Mouse (Mus musculus): ENCODE results near the gene Dedd2. TPM values are rescaled to one million over a fixed set of nuclear protein-coding genes. Genes with fewer than 3 reads are reported as not detected.

Gene Dedd2
- polyA plus RNA-seq, 1 experiment = 12.7 TPM

DNA sequence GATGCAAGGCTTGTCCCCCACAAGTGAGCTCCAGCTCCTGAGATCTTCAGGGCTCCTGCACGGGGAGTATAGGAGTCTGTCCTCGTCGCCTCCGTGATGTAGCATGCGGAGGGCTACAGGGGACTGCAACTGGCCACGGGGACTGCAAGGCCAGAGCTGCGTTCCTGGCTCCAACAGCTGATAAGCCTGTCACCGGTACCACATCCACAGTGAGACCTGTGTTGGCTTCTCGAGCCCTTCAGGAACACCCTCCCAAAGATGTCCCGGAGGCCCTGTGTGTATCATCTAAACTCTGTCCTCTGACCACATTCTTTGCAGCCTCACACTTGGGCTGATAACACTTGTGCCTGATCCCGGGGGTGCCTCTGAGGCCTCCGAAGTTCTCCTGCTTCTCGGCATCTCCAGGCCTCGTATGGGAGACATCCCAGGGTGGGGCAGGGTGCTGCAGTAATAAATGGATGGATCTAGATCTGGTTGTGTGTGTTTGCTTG is 64.2 kb downstream of the Dedd2 start:
- TF ChIP-seq POLR2A (IDR thresholded peaks at IDR 0.05; ENCODE audit: borderline replicate concordance, low read depth, low read length) = no peak
- no peak for TF ChIP-seq CTCF (IDR thresholded peaks at IDR 0.05; ENCODE audit: low read depth, low read length)
- Histone ChIP-seq H3K4me3 (ENCODE audit: insufficient read depth, low read length) (no peak overlapping the region), H3K27ac (ENCODE audit: insufficient read depth, low read depth, low read length) (no peak overlapping the region), H3K4me1 (ENCODE audit: control insufficient read depth, insufficient read depth, low read length) (no peaks in the 10 kb centered on the region)

DNA sequence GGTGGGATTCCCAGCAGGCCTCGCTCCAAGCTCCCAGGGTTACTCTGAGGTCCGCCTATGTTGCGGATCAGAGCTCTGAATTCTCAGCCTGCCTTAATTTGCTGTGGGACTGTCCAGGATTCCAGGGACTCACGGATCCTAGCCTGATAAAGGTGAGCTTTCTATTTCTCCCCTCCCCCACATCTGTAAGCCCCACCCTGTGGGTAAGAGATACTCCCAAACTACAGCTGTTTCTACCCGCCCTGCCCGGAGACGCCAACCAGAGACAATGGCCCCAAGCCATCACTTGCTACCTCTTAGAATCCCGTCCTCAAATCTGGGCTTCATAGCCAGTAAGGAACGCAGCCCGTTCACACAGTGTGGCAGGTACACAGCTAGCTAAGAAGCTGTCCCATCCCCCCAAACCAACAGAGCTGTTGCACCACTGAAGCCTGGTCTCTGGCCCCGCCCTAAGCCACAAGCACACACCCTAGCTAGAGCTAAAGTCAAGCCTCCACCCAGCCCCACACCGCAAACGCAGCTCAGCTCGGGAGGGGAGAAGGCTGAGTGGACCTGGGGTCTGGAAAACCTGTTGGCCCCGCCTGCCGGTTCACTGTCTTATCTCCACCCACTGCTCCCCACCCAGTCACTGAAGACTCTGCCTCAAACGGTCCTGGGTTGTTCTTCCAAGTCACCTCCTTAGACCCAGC is 64.8 kb downstream of the Dedd2 start:
- H3K27ac ChIP-seq (ENCODE audit: insufficient read depth, low read depth, low read length) = no peak overlapping the region
- no peaks in the 10 kb centered on the region for H3K4me1 ChIP-seq (ENCODE audit: control insufficient read depth, insufficient read depth, low read length)
- no peak overlapping the region for H3K4me3 ChIP-seq (ENCODE audit: insufficient read depth, low read length)

DNA sequence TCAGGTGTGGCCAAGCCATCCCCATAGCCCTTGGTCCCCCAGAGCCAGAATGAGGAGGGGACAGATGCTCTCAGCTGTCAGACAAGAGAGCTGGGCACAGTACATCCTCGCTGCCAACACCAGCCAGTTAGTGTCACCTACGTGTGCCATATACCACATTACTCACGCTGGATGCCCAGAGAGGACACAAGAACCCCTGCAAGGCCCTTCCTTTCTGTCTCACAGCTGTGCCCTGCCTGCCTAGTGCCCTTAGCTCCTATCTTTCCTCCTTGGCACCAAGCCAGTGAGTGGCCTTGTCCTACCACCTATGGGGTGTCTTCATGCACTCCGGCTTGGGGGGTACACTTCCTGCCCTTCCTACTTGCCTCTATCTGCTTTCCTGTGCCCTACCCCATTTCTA is 65.8 kb downstream of the Dedd2 start:
- Histone ChIP-seq H3K4me1 (ENCODE audit: control insufficient read depth, insufficient read depth, low read length) (no peaks in the 10 kb centered on the region), H3K27ac (ENCODE audit: insufficient read depth, low read depth, low read length) (no peak overlapping the region), H3K4me3 (ENCODE audit: insufficient read depth, low read length) (no peak overlapping the region)
- TF ChIP-seq POLR2A (IDR thresholded peaks at IDR 0.05; ENCODE audit: borderline replicate concordance, low read depth, low read length) (no peak), CTCF (IDR thresholded peaks at IDR 0.05; ENCODE audit: low read depth, low read length) (no peak)

More for the DNA sequence above, 64.8 kb downstream of the Dedd2 start:
- TF ChIP-seq CTCF (IDR thresholded peaks at IDR 0.05; ENCODE audit: low read depth, low read length) = no peak
- no peak for TF ChIP-seq POLR2A (IDR thresholded peaks at IDR 0.05; ENCODE audit: borderline replicate concordance, low read depth, low read length)

DNA sequence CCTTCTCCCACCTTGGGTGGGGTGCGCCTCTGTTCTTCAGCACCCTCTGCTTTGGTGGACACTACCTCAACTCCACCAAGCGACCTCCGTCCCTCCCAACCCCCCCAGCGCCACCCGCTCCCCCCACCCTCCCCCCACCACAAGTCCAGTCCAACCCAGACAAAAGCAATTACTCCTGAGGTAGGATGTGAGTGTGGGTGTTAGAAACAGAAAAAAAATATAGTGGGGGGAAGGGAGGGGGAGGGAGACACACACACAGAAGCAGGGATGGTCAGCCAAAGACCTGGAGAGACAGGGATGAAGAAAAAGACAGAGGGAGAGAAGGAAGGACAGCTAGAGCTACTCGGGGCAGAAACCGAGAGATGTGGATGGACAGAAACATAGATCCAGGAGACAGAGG is 66.6 kb downstream of the Dedd2 start:
- H3K4me1 ChIP-seq (ENCODE audit: control insufficient read depth, insufficient read depth, low read length) = no peaks in the 10 kb centered on the region
- H3K27ac ChIP-seq (ENCODE audit: insufficient read depth, low read depth, low read length) = no peak overlapping the region
- no peak overlapping the region for H3K4me3 ChIP-seq (ENCODE audit: insufficient read depth, low read length)
- no peak for TF ChIP-seq POLR2A (IDR thresholded peaks at IDR 0.05; ENCODE audit: borderline replicate concordance, low read depth, low read length)
- TF ChIP-seq CTCF (IDR thresholded peaks at IDR 0.05; ENCODE audit: low read depth, low read length) = no peak

DNA sequence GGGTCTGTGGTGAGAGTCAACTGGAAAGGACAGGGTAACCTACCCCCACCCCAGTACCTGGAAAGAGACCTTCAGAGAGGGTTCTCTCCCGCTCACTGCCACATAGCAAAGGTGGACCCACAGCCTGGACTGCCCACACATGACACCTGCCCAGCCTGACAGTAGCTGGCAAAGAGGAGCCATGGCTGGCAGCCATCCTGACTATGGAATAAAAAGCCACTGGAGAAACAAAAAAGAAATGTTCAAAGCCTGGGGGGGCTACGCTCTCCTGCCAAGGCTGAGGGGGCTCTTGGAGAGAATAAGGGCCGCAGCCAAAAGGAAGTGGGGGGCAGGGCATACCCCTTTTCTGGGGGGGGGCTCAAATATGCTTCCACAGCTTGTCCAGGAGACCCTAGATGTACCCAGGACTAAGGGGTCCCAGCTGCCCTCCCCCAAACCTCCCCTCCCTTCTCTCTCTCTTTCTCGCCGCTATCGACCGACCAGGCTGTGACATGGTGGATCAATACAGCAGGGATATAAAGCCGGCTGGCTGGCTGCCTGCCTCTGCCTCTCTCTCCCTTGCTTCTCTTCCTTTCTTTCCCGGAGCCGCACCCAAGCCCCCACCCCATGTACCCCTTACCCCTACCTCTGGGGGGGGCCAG is 68.4 kb downstream of the Dedd2 start:
- no peaks in the 10 kb centered on the region for H3K4me1 ChIP-seq (ENCODE audit: control insufficient read depth, insufficient read depth, low read length)
- TF ChIP-seq POLR2A (IDR thresholded peaks at IDR 0.05; ENCODE audit: borderline replicate concordance, low read depth, low read length) (no peak), CTCF (IDR thresholded peaks at IDR 0.05; ENCODE audit: low read depth, low read length) (no peak)

DNA sequence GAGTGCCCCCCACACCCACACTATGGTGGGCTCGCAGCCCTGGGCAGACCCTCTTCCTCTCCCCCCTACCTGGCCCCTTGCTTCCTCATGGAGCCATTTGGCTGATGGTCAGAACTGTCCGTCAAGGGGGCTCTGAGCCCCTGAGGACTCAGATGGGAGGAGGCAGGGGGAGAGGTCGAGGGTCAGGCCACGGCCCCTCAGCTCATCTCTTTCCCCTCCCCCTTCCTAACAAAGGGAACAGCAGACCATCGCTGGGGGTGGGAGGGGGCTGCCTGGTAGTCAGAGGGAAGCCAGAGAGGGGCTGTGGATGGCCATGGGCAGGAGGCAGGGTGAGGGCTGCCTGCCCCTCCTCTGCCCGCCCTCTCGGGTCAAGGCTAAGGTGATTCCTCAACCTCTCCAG is 69.4 kb downstream of the Dedd2 start:
- Histone ChIP-seq H3K27ac (ENCODE audit: insufficient read depth, low read depth, low read length) (no peak overlapping the region), H3K4me3 (ENCODE audit: insufficient read depth, low read length) (no peak overlapping the region), H3K4me1 (ENCODE audit: control insufficient read depth, insufficient read depth, low read length) (no peaks in the 10 kb centered on the region)
- TF ChIP-seq POLR2A (IDR thresholded peaks at IDR 0.05; ENCODE audit: borderline replicate concordance, low read depth, low read length) = no peak

More for the DNA sequence above, 68.4 kb downstream of the Dedd2 start:
- Histone ChIP-seq H3K4me3 (ENCODE audit: insufficient read depth, low read length) (no peak overlapping the region), H3K27ac (ENCODE audit: insufficient read depth, low read depth, low read length) (no peak overlapping the region)

DNA sequence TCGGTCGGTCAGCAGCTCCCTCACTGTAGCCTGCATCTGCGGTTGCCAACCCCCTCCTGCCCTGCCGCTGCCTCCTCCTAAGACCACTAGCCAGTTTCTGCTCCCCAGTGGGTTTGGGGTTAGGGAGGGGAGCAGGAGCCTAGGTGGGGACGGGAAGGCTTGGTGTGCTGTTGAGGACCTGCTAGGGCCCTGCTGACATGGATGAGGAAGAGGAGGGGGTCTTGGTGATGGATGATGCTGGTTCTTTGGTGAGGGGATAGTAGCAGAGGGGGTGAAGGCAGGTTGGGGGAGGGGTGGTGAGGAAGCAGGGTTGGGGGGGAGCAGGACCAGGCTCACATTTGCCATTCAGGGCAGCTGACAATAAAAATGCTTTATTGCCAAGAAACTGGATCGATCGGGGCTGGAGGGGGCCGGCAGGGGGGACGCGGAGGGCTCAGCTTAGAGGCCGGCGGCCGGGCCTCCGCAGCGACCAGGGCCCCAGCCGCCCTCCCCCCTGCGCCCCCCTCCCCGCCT is 70.2 kb downstream of the Dedd2 start:
- no peak overlapping the region for H3K27ac ChIP-seq (ENCODE audit: insufficient read depth, low read depth, low read length)
- H3K4me3 ChIP-seq (ENCODE audit: insufficient read depth, low read length) = no peak overlapping the region
- H3K4me1 ChIP-seq (ENCODE audit: control insufficient read depth, insufficient read depth, low read length) = no peaks in the 10 kb centered on the region
- TF ChIP-seq CTCF (IDR thresholded peaks at IDR 0.05; ENCODE audit: low read depth, low read length) (no peak), POLR2A (IDR thresholded peaks at IDR 0.05; ENCODE audit: borderline replicate concordance, low read depth, low read length) (no peak)

Other genes with a start within 250 kb of the Dedd2 start
- gene Rabac1, start 247.9 kb downstream of the Dedd2 start, polyA plus RNA-seq (2012; ENCODE audit: insufficient read depth, insufficient read length, missing spikeins) = 205 and 226 TPM in 2 replicates
- 70.0 and 85.8 TPM in 2 replicates for gene Atp1a3, start 214.7 kb downstream of the Dedd2 start, polyA plus RNA-seq (2012; ENCODE audit: insufficient read depth, insufficient read length, missing spikeins)
- 1.5 and 2.1 TPM in 2 replicates for gene Grik5, start 148.3 kb downstream of the Dedd2 start, polyA plus RNA-seq (2012; ENCODE audit: insufficient read depth, insufficient read length, missing spikeins)
- 9.6 and 9.7 TPM in 2 replicates for gene Zfp574, start 148.0 kb downstream of the Dedd2 start, polyA plus RNA-seq (2012; ENCODE audit: insufficient read depth, insufficient read length, missing spikeins)
- 105 and 121 TPM in 2 replicates for gene Pou2f2, start 40.9 kb downstream of the Dedd2 start, polyA plus RNA-seq (2012; ENCODE audit: insufficient read depth, insufficient read length, missing spikeins)
- 5.0 and 6.4 TPM in 2 replicates for gene Zfp526, start 810 bp upstream of the Dedd2 start, polyA plus RNA-seq (2012; ENCODE audit: insufficient read depth, insufficient read length, missing spikeins)
- 78.6 and 87.1 TPM in 2 replicates for gene Gsk3a, start 17.2 kb upstream of the Dedd2 start, polyA plus RNA-seq (2012; ENCODE audit: insufficient read depth, insufficient read length, missing spikeins)
- gene Erf, start 30.1 kb upstream of the Dedd2 start, polyA plus RNA-seq (2012; ENCODE audit: insufficient read depth, insufficient read length, missing spikeins) = 22.7 and 27.8 TPM in 2 replicates
- 251 and 272 TPM in 2 replicates for gene Cic, start 47.1 kb upstream of the Dedd2 start, polyA plus RNA-seq (2012; ENCODE audit: insufficient read depth, insufficient read length, missing spikeins)
- 35.5 and 38.0 TPM in 2 replicates for gene Pafah1b3, start 77.4 kb upstream of the Dedd2 start, polyA plus RNA-seq (2012; ENCODE audit: insufficient read depth, insufficient read length, missing spikeins)
- not detected in 2 replicates for gene Prr19, start 80.8 kb upstream of the Dedd2 start, polyA plus RNA-seq (2012; ENCODE audit: insufficient read depth, insufficient read length, missing spikeins)
- gene Tmem145, start 85.5 kb upstream of the Dedd2 start, polyA plus RNA-seq (2012; ENCODE audit: insufficient read depth, insufficient read length, missing spikeins) = not detected in 2 replicates
- gene Megf8, start 96.5 kb upstream of the Dedd2 start, polyA plus RNA-seq (2012; ENCODE audit: insufficient read depth, insufficient read length, missing spikeins) = 13.2 and 13.8 TPM in 2 replicates
- not detected in 2 replicates for gene Cnfn, start 149.1 kb upstream of the Dedd2 start, polyA plus RNA-seq (2012; ENCODE audit: insufficient read depth, insufficient read length, missing spikeins)
- gene Lipe, start 178.1 kb upstream of the Dedd2 start, polyA plus RNA-seq (2012; ENCODE audit: insufficient read depth, insufficient read length, missing spikeins) = 28.7 and 37.1 TPM in 2 replicates
- not detected in 2 replicates for gene Cxcl17, start 192.3 kb upstream of the Dedd2 start, polyA plus RNA-seq (2012; ENCODE audit: insufficient read depth, insufficient read length, missing spikeins)